9 mouse cellular contexts compared by ENCODE assay signal in genomic region chr7:19543584-19543983, GRCm38 (mm10). TPM values are rescaled to one million over a fixed set of nuclear protein-coding genes. Genes with fewer than 3 reads are reported as not detected.
DNase-seq lines count a peak whose midpoint lies in the region; ATAC-seq and TF ChIP-seq lines count a peak whose summit lies in the region.
"Had no signal": no experiment of that assay in that cellular context is flagged by ENCODE, and none has a peak within 500 bp of the region (broad histone marks: within the 10 kb centered on the region; RNA-seq: fewer than 3 reads in every experiment).

No protein-coding gene starts in this region.

- no peak overlapping the region for H3K4me3 ChIP-seq in heart, adult 2 months
- no peak overlapping the region for H3K4me3 ChIP-seq in heart, embryonic 11.5 days (ENCODE audit: low read depth, low read length)
- H3K4me3 ChIP-seq in lung, embryonic 14.5 days (ENCODE audit: low read depth, low read length), result no peak overlapping the region
- H3K4me3 ChIP-seq in midbrain, embryonic 11.5 days (ENCODE audit: low read depth, low read length), result no peak overlapping the region
- H3K4me3 ChIP-seq: heart, embryonic 10.5 days had no signal

- intact Hi-C loops in heart, adult 2 months (cut with DNase I), result no loop called here

- no peaks in the 10 kb centered on the region for H3K36me3 ChIP-seq in heart, adult 2 months (ENCODE audit: control insufficient read depth, insufficient read depth, low read length)
- no peaks in the 10 kb centered on the region for H3K36me3 ChIP-seq in heart, embryonic 11.5 days (ENCODE audit: control insufficient read depth, insufficient read depth, low read length)
- H3K36me3 ChIP-seq in lung, embryonic 14.5 days (ENCODE audit: insufficient read depth), result 0 out of 2 replicates have a peak, but pooled peaks cover 3% of the 10 kb centered on the region
- no peaks in the 10 kb centered on the region for H3K36me3 ChIP-seq in midbrain, embryonic 11.5 days (ENCODE audit: control insufficient read depth, insufficient read depth, low read length)

- no peak overlapping the region for H3K4me2 ChIP-seq in heart, embryonic 11.5 days
- no peak overlapping the region for H3K4me2 ChIP-seq in lung, embryonic 14.5 days
- H3K4me2 ChIP-seq in midbrain, embryonic 11.5 days, result no peak overlapping the region

- no peak for ATAC-seq in heart, embryonic 11.5 days (replicated peaks; ENCODE audit: insufficient number of reproducible peaks, low FRiP score, low TSS enrichment)
- no peak for ATAC-seq in lung, embryonic 14.5 days (ENCODE audit: insufficient read depth)
- ATAC-seq in midbrain, embryonic 11.5 days (ENCODE audit: low FRiP score), result no peak

- H3K4me1 ChIP-seq in heart, adult 2 months (ENCODE audit: control insufficient read depth, insufficient read depth, low read length), result peaks cover 22% of the 10 kb centered on the region
- H3K4me1 ChIP-seq in heart, embryonic 11.5 days (ENCODE audit: control insufficient read depth, insufficient read depth, low read length), result peaks cover 25% of the 10 kb centered on the region
- H3K4me1 ChIP-seq in lung, embryonic 14.5 days (ENCODE audit: insufficient read depth), result peaks cover 10% of the 10 kb centered on the region
- H3K4me1 ChIP-seq in midbrain, embryonic 11.5 days (ENCODE audit: control insufficient read depth, insufficient read depth, low read length), result peaks cover 3% of the 10 kb centered on the region; the same call in 1 of the 2 replicates

- no peak for TF ChIP-seq POLR2A in heart, adult 2 months (IDR thresholded peaks at IDR 0.05; ENCODE audit: insufficient read depth, low read depth, low read length)

- TF ChIP-seq EP300 in heart, adult 2 months (IDR thresholded peaks at IDR 0.05; ENCODE audit: insufficient read depth, low read depth, low read length), result peak; percentile 59; the same call in 1 of the 2 replicates

- no peaks in the 10 kb centered on the region for H3K27me3 ChIP-seq in heart, adult 2 months (ENCODE audit: control insufficient read depth, insufficient read depth, low read length)
- no peaks in the 10 kb centered on the region for H3K27me3 ChIP-seq in heart, embryonic 11.5 days (ENCODE audit: control insufficient read depth, insufficient read depth, low read length)
- H3K27me3 ChIP-seq in lung, embryonic 14.5 days (ENCODE audit: insufficient read depth, low read length), result no peaks in the 10 kb centered on the region
- H3K27me3 ChIP-seq in midbrain, embryonic 11.5 days (ENCODE audit: control insufficient read depth, insufficient read depth, low read length), result no peaks in the 10 kb centered on the region

- 41% methylated on average over 6 of the region's 6 CpGs for WGBS in heart, adult 2 months
- WGBS in heart, embryonic 11.5 days (ENCODE audit: insufficient replicate concordance), result 46% methylated on average over 6 of the region's 6 CpGs
- 47% methylated on average over 6 of the region's 6 CpGs for WGBS in lung, embryonic 14.5 days
- 58% methylated on average over 6 of the region's 6 CpGs for WGBS in midbrain, embryonic 11.5 days

- H3K9ac ChIP-seq in heart, adult 2 months (ENCODE audit: low read depth, low read length), result no peak overlapping the region
- H3K9ac ChIP-seq in heart, embryonic 11.5 days (ENCODE audit: low read depth, low read length), result no peak overlapping the region
- H3K9ac ChIP-seq in lung, embryonic 14.5 days, result no peak overlapping the region
- no peak overlapping the region for H3K9ac ChIP-seq in midbrain, embryonic 11.5 days (ENCODE audit: low read length)

- DNase-seq in heart, adult 2 months, result no peak
- DNase-seq in lung, embryonic 14.5 days, result peak; percentile 56
- DNase-seq in lung, adult 18-20 months, result no peak
- DNase-seq in induced T-regulatory cell, adult 2 months (ENCODE audit: low read depth), result peak; percentile 68
- DNase-seq in thymus, postnatal 25 days, result peak; percentile 70
- no peak for DNase-seq in gastrocnemius, postnatal 25 days
- no peak for DNase-seq in midbrain, embryonic 11.5 days (ENCODE audit: low spot score, missing footprints)

- TF ChIP-seq CTCF in heart, adult 2 months (IDR thresholded peaks at IDR 0.05), result peak; percentile 71
- peak; percentile 69 for TF ChIP-seq CTCF in lung, embryonic 14.5 days (IDR thresholded peaks at IDR 0.05; ENCODE audit: low read depth)

- H3K79me2 ChIP-seq in heart, adult 2 months (replicated peaks; ENCODE audit: control insufficient read depth, insufficient read depth, low read length), result peaks cover 14% of the 10 kb centered on the region

- no peak overlapping the region for H3K27ac ChIP-seq in heart, adult 2 months
- H3K27ac ChIP-seq in heart, embryonic 11.5 days (ENCODE audit: low read depth, low read length), result no peak overlapping the region
- H3K27ac ChIP-seq in lung, embryonic 14.5 days (ENCODE audit: low read depth), result no peak overlapping the region
- no peak overlapping the region for H3K27ac ChIP-seq in midbrain, embryonic 11.5 days (ENCODE audit: low read depth, low read length)
- H3K27ac ChIP-seq: heart, embryonic 10.5 days had no signal

- H3K9me3 ChIP-seq in heart, embryonic 11.5 days (replicated peaks; ENCODE audit: control insufficient read depth, low read length), result no peaks in the 10 kb centered on the region
- no peaks in the 10 kb centered on the region for H3K9me3 ChIP-seq in lung, embryonic 14.5 days (ENCODE audit: low read depth, low read length)
- no peaks in the 10 kb centered on the region for H3K9me3 ChIP-seq in midbrain, embryonic 11.5 days (ENCODE audit: control insufficient read depth, low read length)
- H3K9me3 ChIP-seq: heart, embryonic 10.5 days had no signal

RNA-seq across cellular contexts. Expression of gene Ppp1r37, which starts 19.3 kb away (rescaled TPM):
- total RNA-seq in heart, adult 2 months (2021), result 10 to 100 TPM; 58.0 to 69.5 TPM
- polyA plus RNA-seq in heart, adult 2 months (2012; rRNA removed), result 56.0 and 66.4 TPM in 2 replicates
- 2.3 and 5.2 TPM in 2 replicates for polyA plus RNA-seq in heart, embryonic 11.5 days (2014; fragmentation: Nextera tagmentation; extraction: Ambion mirVana)
- 4.7 and 6.2 TPM in 2 replicates for polyA plus RNA-seq in lung, embryonic 14.5 days (2014; fragmentation: Nextera tagmentation; extraction: Ambion mirVana)
- 10 to 100 TPM; 34.5 to 38.6 TPM for total RNA-seq in gastrocnemius, postnatal 25 days (2021)
- 2.8 and 3.0 TPM in 2 replicates for polyA plus RNA-seq in midbrain, embryonic 11.5 days (2014; fragmentation: Nextera tagmentation; extraction: Ambion mirVana)

RNA-seq across cellular contexts. Expression of gene Nkpd1, which starts 25.9 kb away (rescaled TPM):
- total RNA-seq in heart, adult 2 months (2021), result not detected
- polyA plus RNA-seq in heart, adult 2 months (2012; rRNA removed), result 0.06 TPM in 1 of 2 replicates, not detected in the other
- 0.15 TPM in 1 of 2 replicates, not detected in the other for polyA plus RNA-seq in heart, embryonic 11.5 days (2014; fragmentation: Nextera tagmentation; extraction: Ambion mirVana)
- 0.11 TPM in 2 replicates for polyA plus RNA-seq in lung, embryonic 14.5 days (2014; fragmentation: Nextera tagmentation; extraction: Ambion mirVana)
- total RNA-seq in gastrocnemius, postnatal 25 days (2021), result not detected
- not detected in 2 replicates for polyA plus RNA-seq in midbrain, embryonic 11.5 days (2014; fragmentation: Nextera tagmentation; extraction: Ambion mirVana)

RNA-seq across cellular contexts. Expression of gene Zfp296, which starts 33.5 kb away (rescaled TPM):
- total RNA-seq in heart, adult 2 months (2021), result under 1 TPM; 0.42 to 0.43 TPM
- polyA plus RNA-seq in heart, adult 2 months (2012; rRNA removed), result 0.82 and 1.0 TPM in 2 replicates
- 0.30 TPM in 1 of 2 replicates, not detected in the other for polyA plus RNA-seq in heart, embryonic 11.5 days (2014; fragmentation: Nextera tagmentation; extraction: Ambion mirVana)
- polyA plus RNA-seq in lung, embryonic 14.5 days (2014; fragmentation: Nextera tagmentation; extraction: Ambion mirVana), result 0.27 and 0.38 TPM in 2 replicates
- total RNA-seq in gastrocnemius, postnatal 25 days (2021), result under 1 TPM; 0.28 to 0.40 TPM
- 0.10 and 0.20 TPM in 2 replicates for polyA plus RNA-seq in midbrain, embryonic 11.5 days (2014; fragmentation: Nextera tagmentation; extraction: Ambion mirVana)

RNA-seq across cellular contexts. Expression of gene Gemin7, which starts 33.8 kb away (rescaled TPM):
- 10 to 100 TPM; 48.5 to 48.6 TPM for total RNA-seq in heart, adult 2 months (2021)
- polyA plus RNA-seq in heart, adult 2 months (2012; rRNA removed), result 75.2 and 87.3 TPM in 2 replicates
- polyA plus RNA-seq in heart, embryonic 11.5 days (2014; fragmentation: Nextera tagmentation; extraction: Ambion mirVana), result 141 and 157 TPM in 2 replicates
- polyA plus RNA-seq in lung, embryonic 14.5 days (2014; fragmentation: Nextera tagmentation; extraction: Ambion mirVana), result 180 and 183 TPM in 2 replicates
- 10 to 100 TPM; 58.1 to 58.5 TPM for total RNA-seq in gastrocnemius, postnatal 25 days (2021)
- polyA plus RNA-seq in midbrain, embryonic 11.5 days (2014; fragmentation: Nextera tagmentation; extraction: Ambion mirVana), result 152 and 161 TPM in 2 replicates

RNA-seq across cellular contexts. Expression of gene Trappc6a, which starts 35.4 kb away (rescaled TPM):
- total RNA-seq in heart, adult 2 months (2021), result 10 to 100 TPM; 32.2 to 33.5 TPM
- 32.9 and 45.0 TPM in 2 replicates for polyA plus RNA-seq in heart, adult 2 months (2012; rRNA removed)
- polyA plus RNA-seq in heart, embryonic 11.5 days (2014; fragmentation: Nextera tagmentation; extraction: Ambion mirVana), result 77.0 and 79.0 TPM in 2 replicates
- 77.3 and 83.5 TPM in 2 replicates for polyA plus RNA-seq in lung, embryonic 14.5 days (2014; fragmentation: Nextera tagmentation; extraction: Ambion mirVana)
- 10 to 100 TPM in 1 of 2 experiments, 1 to 10 TPM in 1; 8.8 to 10.6 TPM for total RNA-seq in gastrocnemius, postnatal 25 days (2021)
- polyA plus RNA-seq in midbrain, embryonic 11.5 days (2014; fragmentation: Nextera tagmentation; extraction: Ambion mirVana), result 41.5 and 51.6 TPM in 2 replicates

Comparison
In these comparisons a context has a peak if more than half of its experiments do, and no peak if none do; other contexts are left out.
1. DNase-seq: peak in lung, embryonic 14.5 days (single experiment), induced T-regulatory cell, adult 2 months (single experiment) and thymus, postnatal 25 days (single experiment); none in heart, adult 2 months (0 of 2), lung, adult 18-20 months (0 of 2), gastrocnemius, postnatal 25 days (single experiment) and midbrain, embryonic 11.5 days (single experiment).